Mouse (Mus musculus) cerebellum, adult 9-10 months (tissue): ENCODE measurements at regions not wholly inside any gene's neighbourhood (a gene's known extent, or its start where the extent isn't known, plus 50 kb on each side); places are given as distances from the start of the nearest gene placed in this dataset.
"Not testable (repeated sequence)": the region's sequence is repeated elsewhere in the genome, so short reads cannot be mapped to it uniquely, and the experiment has no call there.

ENCODE experiments used
- DNase-seq: peaks from one replicate; pipeline ENCODE4 v3.0.0; 2022

DNA sequence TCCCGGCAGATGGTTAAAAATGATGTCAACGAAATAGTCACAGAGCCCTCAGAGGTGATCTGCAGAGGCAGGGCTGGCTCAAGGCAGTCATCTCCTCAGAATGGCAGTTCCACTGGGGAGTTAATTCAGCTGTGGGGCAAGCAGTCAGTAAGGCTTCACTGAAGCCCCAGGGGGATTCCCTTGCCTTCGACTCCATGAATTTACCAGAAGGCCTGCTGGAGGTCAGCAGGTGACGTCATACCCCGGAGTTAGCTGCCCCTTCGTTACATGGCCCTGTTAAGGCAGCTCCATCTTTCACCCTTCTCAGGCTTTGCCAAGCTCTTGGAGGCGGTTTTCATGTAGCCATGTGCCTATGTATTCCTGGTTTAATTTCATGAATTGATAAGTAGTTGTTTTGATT lies 178.6 kb downstream of the Fam43a start:
- DNase-seq: no peak

DNA sequence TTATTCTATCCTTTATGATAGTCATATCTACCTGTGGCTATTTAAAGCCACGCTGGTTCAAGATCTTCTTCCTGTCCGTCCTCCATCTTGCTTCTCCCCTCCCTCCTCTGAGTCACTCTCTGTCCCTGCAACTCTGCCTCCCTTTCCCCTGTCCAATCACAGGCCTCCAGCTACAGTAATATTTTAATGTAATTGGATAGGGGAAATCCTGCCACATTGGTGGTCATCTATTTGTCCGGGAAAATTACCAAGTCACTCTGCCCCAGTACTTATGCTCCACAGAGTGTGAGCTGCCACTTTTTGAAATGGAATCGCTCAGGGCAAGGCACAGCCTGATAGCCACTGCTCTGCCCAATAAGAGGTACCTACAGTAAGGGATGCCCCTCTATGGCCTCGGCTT lies 179.4 kb downstream of the Fam43a start:
- DNase-seq: no peak

GRCm38 (mm10) chr16:30784261-30784660 lies 184.7 kb downstream of the Fam43a start:
- DNase-seq: no peak

DNA sequence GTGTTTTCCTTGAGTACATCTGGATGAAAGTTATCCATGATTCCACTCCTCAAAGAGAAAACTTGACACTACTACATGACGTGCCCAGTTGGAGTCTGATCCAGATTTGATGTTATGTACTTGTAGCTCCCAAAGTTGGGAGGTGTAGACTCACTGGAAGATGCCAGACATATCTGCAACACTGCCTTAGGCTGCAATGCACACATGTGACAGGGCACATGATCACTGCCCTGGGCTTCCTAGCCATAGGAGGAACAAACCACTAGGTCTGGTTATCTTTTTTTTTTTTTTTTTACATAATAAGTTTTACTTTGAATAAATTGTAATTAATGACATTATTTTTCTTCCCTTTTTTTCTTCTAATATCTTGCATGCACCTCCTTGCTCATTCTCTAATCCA lies 185.4 kb downstream of the Fam43a start:
- no peak for DNase-seq

DNA sequence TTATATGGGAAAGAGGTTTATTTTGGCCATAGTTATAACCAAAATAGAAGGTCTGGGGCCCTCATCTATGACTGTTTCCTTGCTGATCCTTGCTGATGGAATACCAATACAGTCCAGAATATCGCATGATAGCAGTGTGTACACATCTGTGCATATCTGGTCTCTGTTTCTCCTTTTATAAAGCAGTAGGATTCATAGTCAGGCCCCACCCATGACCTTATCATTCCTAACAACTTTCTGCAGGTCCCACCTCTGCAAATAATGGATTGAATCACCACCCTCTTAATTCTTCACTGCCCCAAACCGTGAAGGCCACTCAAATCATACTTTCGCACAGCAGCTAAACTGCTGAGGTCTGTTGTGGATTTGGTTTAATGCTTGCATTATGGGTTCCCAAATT lies 186.5 kb downstream of the Fam43a start:
- no peak for DNase-seq

DNA sequence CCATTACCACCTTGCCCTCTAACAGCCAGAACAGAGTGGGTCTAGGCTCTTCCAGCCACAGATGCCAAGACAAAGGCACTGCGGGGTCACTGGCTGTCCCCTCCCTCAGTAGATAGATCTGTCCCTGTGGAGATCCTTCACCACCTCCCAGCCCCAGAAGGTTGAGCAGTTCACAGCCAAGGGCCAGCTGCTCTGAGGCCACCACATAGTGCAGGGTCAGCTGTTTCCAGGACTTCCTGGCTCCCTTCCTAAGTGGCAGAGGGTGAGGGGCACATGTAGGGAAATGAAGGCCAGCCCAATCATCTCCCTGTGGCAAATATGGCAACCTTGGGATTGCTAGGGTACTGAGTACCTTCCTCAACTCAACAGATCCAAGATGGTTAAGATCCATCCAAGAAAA lies 187.8 kb downstream of the Fam43a start:
- DNase-seq: no peak

GRCm38 (mm10) chr16:30788321-30788781 lies 188.8 kb downstream of the Fam43a start:
- DNase-seq: no peak

- DNase-seq: no peak
Observed at GRCm38 (mm10) chr16:30788944-30789781, 189.6 kb downstream of the Fam43a start.

GRCm38 (mm10) chr16:30790036-30790435 lies 190.5 kb downstream of the Fam43a start:
- DNase-seq: peak; percentile 17

- DNase-seq: peak; percentile 12
Observed at GRCm38 (mm10) chr16:30790551-30791001, 191.1 kb downstream of the Fam43a start.

- DNase-seq: no peak
Observed at GRCm38 (mm10) chr16:30791048-30791855, 191.7 kb downstream of the Fam43a start.

DNA sequence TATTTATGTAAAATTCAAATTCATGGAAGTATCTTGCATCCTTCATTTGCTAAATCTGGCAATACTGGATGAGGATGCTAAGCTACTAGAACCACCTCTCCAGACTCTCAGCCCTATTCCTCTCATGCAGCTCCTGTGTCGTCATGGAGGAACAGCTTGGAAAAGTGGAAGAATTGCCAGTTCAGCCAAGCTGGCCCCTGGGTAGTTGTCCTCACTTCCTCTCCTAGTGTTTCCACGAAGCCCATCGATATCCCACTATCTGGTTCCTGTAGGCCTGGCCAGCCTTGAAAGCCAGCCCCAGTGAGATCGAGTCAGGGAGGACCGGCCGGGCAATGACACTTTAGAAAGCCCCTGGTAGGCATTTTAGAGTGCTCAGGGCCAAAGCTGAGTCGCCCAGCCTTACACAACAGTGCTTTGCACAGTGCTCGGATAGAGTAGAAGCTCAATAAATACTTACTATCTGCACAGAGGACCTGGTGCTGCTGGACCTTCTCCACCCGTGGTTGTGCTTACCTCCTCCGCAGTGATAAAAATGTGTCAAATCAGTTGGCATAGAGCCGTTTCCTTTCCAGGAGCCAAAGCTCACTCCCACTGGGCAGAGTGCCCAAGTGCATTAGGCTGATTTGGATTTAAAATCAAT lies 193.3 kb downstream of the Fam43a start:
- DNase-seq: peak; percentile 18

GRCm38 (mm10) chr16:30793378-30793753 lies 193.8 kb downstream of the Fam43a start:
- no peak for DNase-seq

- no peak for DNase-seq
Observed at GRCm38 (mm10) chr16:30793856-30794255, 194.3 kb downstream of the Fam43a start.

DNA sequence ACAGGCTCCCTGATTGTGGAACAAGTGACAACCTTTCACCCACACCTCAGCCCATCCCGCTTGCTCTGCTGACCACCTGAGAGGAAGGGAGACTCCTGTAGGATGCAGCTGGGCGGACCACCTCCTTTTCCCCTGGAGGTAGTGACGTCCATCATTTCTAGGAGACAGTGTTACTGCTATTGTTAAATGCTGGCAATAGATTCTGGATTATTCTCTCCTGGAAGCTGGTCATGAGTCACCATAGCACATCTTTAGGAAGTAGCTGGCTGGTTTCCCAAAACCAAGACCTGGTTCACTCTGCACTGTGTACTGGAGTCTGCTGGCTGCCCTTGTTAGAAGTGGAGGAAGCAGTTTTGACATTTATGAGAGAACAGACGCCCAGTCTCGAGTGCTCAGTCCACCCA lies 196.0 kb downstream of the Fam43a start:
- no peak for DNase-seq

DNA sequence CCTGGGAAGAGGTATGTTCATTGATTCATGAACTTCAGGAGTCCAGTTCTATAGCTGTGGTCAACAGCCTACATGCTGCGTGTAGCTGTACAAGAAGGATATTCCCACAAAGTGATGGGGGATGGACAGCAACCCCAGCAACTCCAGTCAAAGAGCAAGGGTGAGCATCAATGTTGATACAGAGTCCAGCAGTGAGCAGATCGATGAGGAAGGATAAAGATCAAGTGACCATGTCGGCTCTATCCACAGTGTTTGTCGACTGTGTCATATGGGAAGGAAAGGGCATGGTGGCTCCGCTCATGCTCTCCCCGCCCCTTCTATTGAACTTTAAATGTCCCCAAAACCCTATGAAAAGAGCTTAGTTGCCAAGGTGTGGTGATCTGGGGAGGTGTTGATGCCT lies 196.6 kb downstream of the Fam43a start:
- no peak for DNase-seq

GRCm38 (mm10) chr16:30797006-30797405 lies 197.5 kb downstream of the Fam43a start:
- DNase-seq: no peak

GRCm38 (mm10) chr16:30797973-30798471 lies 198.5 kb downstream of the Fam43a start:
- no peak for DNase-seq

- DNase-seq: no peak
Observed at GRCm38 (mm10) chr16:30798536-30798935, 199.0 kb downstream of the Fam43a start.

GRCm38 (mm10) chr16:30799699-30800483 lies 200.4 kb downstream of the Fam43a start:
- DNase-seq: no peak

DNA sequence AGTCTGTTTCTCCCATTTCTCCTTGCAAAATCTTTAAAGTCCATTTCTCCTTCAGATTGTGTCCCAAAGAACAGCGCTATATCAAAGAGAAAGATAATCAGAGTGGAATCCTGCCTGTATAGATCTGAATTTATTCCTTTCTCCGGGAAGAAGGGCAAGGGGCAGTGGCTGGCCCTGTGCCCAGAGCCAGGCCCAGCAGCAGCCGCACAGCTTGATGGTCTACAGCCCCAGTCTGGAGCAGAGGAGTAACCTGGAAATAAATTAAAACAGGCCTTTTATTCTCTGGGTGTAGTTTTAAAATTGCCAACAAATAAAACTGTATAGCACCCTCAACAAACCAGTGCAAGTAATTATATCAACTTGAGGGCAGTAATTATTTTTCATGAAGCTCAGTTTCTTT lies 204.5 kb downstream of the Fam43a start:
- no peak for DNase-seq

DNA sequence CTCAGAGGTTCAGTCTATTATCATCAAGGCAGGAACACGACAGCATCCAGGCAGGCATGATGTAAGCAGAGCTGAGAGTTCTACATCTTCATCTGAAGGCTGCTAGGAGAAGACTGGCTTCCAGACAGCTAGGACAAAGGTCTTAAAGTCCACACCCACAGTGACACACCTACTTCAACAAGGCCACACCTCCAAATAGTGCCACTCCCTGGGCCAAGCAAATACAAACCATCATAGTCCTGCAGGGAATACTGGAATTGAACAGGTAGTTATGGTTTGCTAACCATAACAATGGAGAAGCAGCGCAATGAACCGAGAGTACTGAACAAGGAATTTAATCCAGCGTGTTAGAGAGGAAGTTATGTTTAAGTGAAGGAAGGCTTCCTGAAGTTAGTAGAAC lies 206.7 kb downstream of the Fam43a start:
- not testable (repeated sequence) for DNase-seq
